Mouse (Mus musculus): ENCODE data around the gene Phgdh.
A peak's percentile ranks its signal among the peaks of the same experiment; 100 is the strongest.

Gene Phgdh

GRCm38 (mm10) chr3:98295965-98296364 lies 43.8 kb downstream of the Phgdh start:
- no peak for DNase-seq (ENCODE audit: low spot score)

GRCm38 (mm10) chr3:98291044-98291443 lies 48.7 kb downstream of the Phgdh start:
- DNase-seq (ENCODE audit: low spot score) = no peak

- DNase-seq (ENCODE audit: low spot score) = no peak
Measured at GRCm38 (mm10) chr3:98283205-98283604, 56.6 kb downstream of the Phgdh start.

- no peak for DNase-seq (ENCODE audit: low spot score)
Measured at GRCm38 (mm10) chr3:98282422-98282821, 57.4 kb downstream of the Phgdh start.

- peak; percentile 76 for DNase-seq (ENCODE audit: low spot score)
Measured at GRCm38 (mm10) chr3:98280933-98281678, 58.7 kb downstream of the Phgdh start.

- DNase-seq (ENCODE audit: low spot score) = peak; percentile 81
Measured at GRCm38 (mm10) chr3:98280204-98280932, 59.4 kb downstream of the Phgdh start, which contains the start of gene Hmgcs2. Gene Hmgcs2, plus strand, starts transcription at chr3:98280435.

- DNase-seq (ENCODE audit: low spot score) = no peak
Measured at GRCm38 (mm10) chr3:98279682-98280081, 60.1 kb downstream of the Phgdh start.

GRCm38 (mm10) chr3:98273623-98274398 lies 66.0 kb downstream of the Phgdh start:
- no peak for DNase-seq (ENCODE audit: low spot score)

- peak; percentile 71 for DNase-seq (ENCODE audit: low spot score)
Measured at GRCm38 (mm10) chr3:98267249-98267651, 72.5 kb downstream of the Phgdh start.

Data from testis, postnatal 10 days (tissue).